Mouse (Mus musculus) forebrain, postnatal 0 days (tissue): Measurements from ENCODE around the gene Ndufv1. TPM values are rescaled to one million over a fixed set of nuclear protein-coding genes. Genes with fewer than 3 reads are reported as not detected.

Experiments
- ATAC-seq: fragments of 200-750 bp; cut with Nextera tagmentation; 2 replicates; pipeline ENCODE4 v1.8.0; 2017; ENCODE audit warnings: mild to moderate bottlenecking, moderate library complexity
- DNase-seq: peaks from one replicate; pipeline ENCODE4 v3.0.0-alpha.2; 2015
- H3K27ac ChIP-seq: fragments of 300-500 bp; sonication (generic); 2 replicates; pipeline ENCODE4 v1.5.1; 2014; ENCODE audit warnings: low read depth, mild to moderate bottlenecking, antibody characterized with exemption, low read length, moderate library complexity, mixed read lengths
- H3K27me3 ChIP-seq: fragments of 300-500 bp; sonication (generic); 2 replicates; pipeline ENCODE4 v1.6.1; 2014; ENCODE audit warnings: mild to moderate bottlenecking, low read length, mixed read lengths; ENCODE audit not compliant: insufficient read depth
- H3K36me3 ChIP-seq: fragments of 300-500 bp; sonication (generic); 2 replicates; pipeline ENCODE4 v1.6.1; 2014; ENCODE audit warnings: mild to moderate bottlenecking, moderate library complexity; ENCODE audit not compliant: insufficient read depth
- H3K4me1 ChIP-seq: fragments of 300-500 bp; sonication (generic); 2 replicates; pipeline ENCODE4 v1.6.1; 2014; ENCODE audit warnings: antibody characterized with exemption; ENCODE audit not compliant: insufficient read depth
- H3K4me2 ChIP-seq: fragments of 300-500 bp; sonication (generic); 2 replicates; pipeline ENCODE4 v1.6.1; 2014; ENCODE audit warnings: low read depth, mild to moderate bottlenecking, moderate library complexity
- H3K4me3 ChIP-seq: fragments of 300-500 bp; sonication (generic); 2 replicates; pipeline ENCODE4 v1.5.1; 2014; ENCODE audit warnings: low read depth, low read length, mixed read lengths
- H3K9ac ChIP-seq: fragments of 300-500 bp; sonication (generic); 2 replicates; pipeline ENCODE4 v1.6.1; 2014; ENCODE audit warnings: mild to moderate bottlenecking
- H3K9me3 ChIP-seq: fragments of 300-500 bp; sonication (generic); 2 replicates; pipeline ENCODE4 v1.6.1; 2016; ENCODE audit warnings: low read length
- CTCF ChIP-seq: sonication (generic); IDR thresholded peaks from 2 replicates; pipeline ENCODE4 v1.5.1; 2016; ENCODE audit warnings: antibody characterized with exemption, control low read depth, low read depth
- WGBS: fragments of 180-500 bp; shearing (Covaris S2); extraction: QIAGEN DNeasy Blood & Tissue Kit; methylation state at CpG from one replicate; pipeline ENCODE4 v1.1.7; 2014; 5-methylcytosine and 5-hydroxymethylcytosine counted together
- polyA plus RNA-seq: library from polyadenylated mRNA; unstranded; fragments of >200 nt; fragmentation: Nextera tagmentation; extraction: Ambion mirVana; gene quantifications from 2 replicates; pipeline ENCODE4 v1.2.1, GENCODE M21; 2015
- total RNA-seq: library from RNA; depleted of rRNA; stranded (reverse); fragments of >200 nt; gene quantifications from 2 replicates; pipeline ENCODE4 v1.2.3, GENCODE M21; 2014

The Ndufv1 gene
- total and polyA plus RNA-seq, 2 experiments from 2014 or later = 250 to 268 TPM

GRCm38 (mm10) chr19:4023185-4023584 lies 10.6 kb upstream of the Ndufv1 start:
- H3K9me3 ChIP-seq = 0 out of 2 replicates have a peak, but pooled peaks cover 3% of the 10 kb centered on the region
- DNase-seq (no peak), ATAC-seq (no peak)
- TF ChIP-seq CTCF = no peak
- no peaks in the 10 kb centered on the region for H3K27me3 ChIP-seq
- WGBS = 83% methylated on average over 7 of the region's 7 CpGs
- H3K4me2 ChIP-seq = no peak overlapping the region
- no peak overlapping the region for H3K9ac ChIP-seq
- no peak overlapping the region for H3K4me3 ChIP-seq
- no peak overlapping the region for H3K27ac ChIP-seq
- H3K36me3 ChIP-seq = no peaks in the 10 kb centered on the region
- no peaks in the 10 kb centered on the region for H3K4me1 ChIP-seq

DNA sequence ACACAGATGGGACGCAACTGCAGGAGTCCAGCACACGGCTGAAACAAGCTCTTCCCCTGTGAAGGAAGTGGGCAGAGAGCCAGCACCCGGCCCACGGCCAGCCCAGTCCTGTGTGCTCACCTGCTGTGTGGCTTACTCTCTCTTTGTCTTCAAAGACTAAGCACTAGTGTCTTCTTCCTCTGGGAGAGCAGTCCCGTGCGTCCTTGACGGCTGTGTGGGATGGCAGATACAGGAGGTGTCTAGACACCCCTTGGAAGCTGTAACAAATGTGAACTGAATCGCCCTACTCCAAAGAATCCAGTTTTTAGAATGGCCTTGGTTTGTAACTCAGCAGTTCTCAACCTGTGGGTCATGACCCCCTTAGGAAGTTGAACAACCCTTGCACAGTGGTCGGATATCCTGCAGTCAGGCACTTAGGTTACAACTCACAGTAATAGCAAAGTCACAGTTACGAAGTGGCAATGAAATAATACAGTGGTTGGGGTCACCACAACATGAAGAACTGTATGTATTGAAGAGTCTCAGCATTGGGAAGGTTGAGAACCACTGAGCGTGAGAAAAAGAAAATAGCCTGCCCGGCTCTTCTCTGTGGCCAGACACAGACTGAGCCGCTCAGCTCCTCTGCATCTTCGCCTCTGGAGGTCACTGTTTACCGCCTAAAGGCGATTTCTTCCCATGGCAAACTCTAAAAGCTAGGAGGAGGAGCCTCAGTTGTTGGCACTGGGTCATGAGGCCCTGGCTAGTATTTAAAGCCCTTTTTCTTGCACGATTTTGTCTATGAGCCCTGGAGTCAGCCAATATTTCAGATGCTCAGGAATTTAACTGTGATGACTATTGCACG lies 6.4 kb upstream of the Ndufv1 start:
- Histone ChIP-seq H3K27ac (no peak overlapping the region), H3K4me1 (no peaks in the 10 kb centered on the region), H3K27me3 (no peaks in the 10 kb centered on the region), H3K9me3 (no peaks in the 10 kb centered on the region), H3K4me2 (no peak overlapping the region), H3K9ac (no peak overlapping the region), H3K36me3 (no peaks in the 10 kb centered on the region), H3K4me3 (no peak overlapping the region)
- WGBS = 25% methylated on average over 18 of the region's 18 CpGs
- DNase-seq (peak; percentile 85), ATAC-seq (peak; percentile 89)
- peak; percentile 75 for TF ChIP-seq CTCF

GRCm38 (mm10) chr19:4017921-4018587 lies 5.4 kb upstream of the Ndufv1 start:
- Histone ChIP-seq H3K36me3 (no peaks in the 10 kb centered on the region), H3K27me3 (no peaks in the 10 kb centered on the region), H3K4me1 (no peaks in the 10 kb centered on the region), H3K4me3 (no peak overlapping the region), H3K9ac (no peak overlapping the region), H3K27ac (no peak overlapping the region), H3K9me3 (no peaks in the 10 kb centered on the region), H3K4me2 (no peak overlapping the region)
- DNase-seq (no peak), ATAC-seq (no peak)
- 68% methylated on average over 10 of the region's 10 CpGs for WGBS
- TF ChIP-seq CTCF = no peak

DNA sequence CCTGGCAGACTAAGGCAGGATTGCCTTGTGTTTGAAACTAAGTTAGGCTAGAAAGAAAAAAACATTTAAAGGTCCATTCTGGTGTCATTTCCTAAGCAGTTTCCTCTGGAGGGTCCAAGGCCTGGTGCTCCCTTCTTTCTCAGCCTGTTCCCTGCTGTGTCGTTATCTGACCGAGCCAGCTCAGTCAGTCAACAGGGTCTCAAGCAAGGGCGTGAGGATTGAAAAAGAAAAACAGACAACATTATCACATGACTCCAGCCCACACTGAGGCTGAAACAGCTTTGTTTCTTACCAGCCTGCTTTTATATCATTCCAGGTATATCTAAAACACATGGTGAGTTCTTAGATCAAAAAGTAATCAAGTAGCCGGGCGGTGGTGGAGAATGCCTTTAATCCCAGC lies 3.0 kb upstream of the Ndufv1 start:
- Histone ChIP-seq H3K9me3 (no peaks in the 10 kb centered on the region), H3K27me3 (no peaks in the 10 kb centered on the region), H3K4me1 (peaks cover 6% of the 10 kb centered on the region), H3K4me2 (no peak overlapping the region), H3K4me3 (no peak overlapping the region), H3K36me3 (no peaks in the 10 kb centered on the region), H3K9ac (no peak overlapping the region), H3K27ac (no peak overlapping the region)
- TF ChIP-seq CTCF = no peak
- 61% methylated on average over 5 of the region's 5 CpGs for WGBS
- ATAC-seq (no peak), DNase-seq (no peak)

DNA sequence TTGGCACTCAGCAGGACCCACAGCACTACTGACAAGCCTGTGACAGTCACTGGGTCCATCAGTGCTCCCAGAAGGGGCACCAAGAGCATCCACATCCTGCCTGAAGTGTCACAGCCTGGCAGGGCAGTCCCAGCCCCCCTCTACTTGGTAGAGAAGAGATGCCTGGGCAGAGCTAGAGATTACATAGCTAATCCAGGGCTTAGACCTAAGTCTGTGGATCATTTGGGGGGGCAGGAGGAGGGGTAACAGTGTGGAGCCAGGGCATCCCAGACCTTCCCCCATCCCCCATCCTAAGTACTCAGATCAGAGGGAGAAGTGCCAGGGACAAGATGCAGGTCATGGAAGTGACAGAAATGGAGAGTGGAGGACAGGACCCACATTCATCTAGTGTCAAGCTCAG lies 2.2 kb upstream of the Ndufv1 start:
- Histone ChIP-seq H3K4me1 (peaks cover 6% of the 10 kb centered on the region), H3K9me3 (no peaks in the 10 kb centered on the region), H3K36me3 (no peaks in the 10 kb centered on the region; the same call in 1 of the 2 replicates), H3K4me2 (no peak overlapping the region), H3K4me3 (no peak overlapping the region), H3K9ac (no peak overlapping the region), H3K27me3 (no peaks in the 10 kb centered on the region), H3K27ac (no peak overlapping the region)
- no peak for TF ChIP-seq CTCF
- DNase-seq (no peak), ATAC-seq (no peak)

GRCm38 (mm10) chr19:4013066-4013465 lies 460 bp upstream of the Ndufv1 start:
- DNase-seq (no peak), ATAC-seq (peak; percentile 2; the same call in 1 of the 2 replicates)
- Histone ChIP-seq H3K36me3 (peaks cover 16% of the 10 kb centered on the region), H3K27ac (no peak overlapping the region), H3K4me3 (peak overlapping the region; percentile 77), H3K9ac (0 out of 2 replicates have a peak overlapping the region, but pooled peaks have one; percentile 31), H3K27me3 (no peaks in the 10 kb centered on the region), H3K4me2 (peak overlapping the region; percentile 68), H3K9me3 (no peaks in the 10 kb centered on the region), H3K4me1 (peaks cover 6% of the 10 kb centered on the region)
- 24% methylated on average over 9 of the region's 9 CpGs for WGBS
- TF ChIP-seq CTCF = no peak

DNA sequence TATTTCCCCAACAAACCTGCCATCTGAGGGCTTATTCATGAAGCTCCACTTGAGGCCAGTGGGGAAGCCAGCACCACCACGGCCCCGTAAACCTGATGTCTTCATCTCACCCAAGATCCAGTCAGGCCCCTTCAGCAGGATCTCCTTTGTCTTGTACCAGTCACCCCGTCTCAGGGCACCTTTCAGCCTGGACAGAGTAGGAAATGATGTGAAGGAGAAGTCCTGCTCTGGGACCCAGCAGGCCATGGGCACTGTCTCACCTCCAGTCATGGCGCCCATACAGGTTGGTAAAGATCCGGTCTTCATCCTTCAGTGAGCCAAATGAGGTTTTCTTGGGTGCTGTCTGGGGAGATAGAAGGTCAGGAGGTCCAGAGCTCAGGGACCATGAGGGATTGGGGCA lies 1.5 kb downstream of the Ndufv1 start:
- no peak overlapping the region for H3K27ac ChIP-seq
- ATAC-seq = no peak

More for the DNA sequence above, 1.5 kb downstream of the Ndufv1 start:
- H3K4me1 ChIP-seq = peaks cover 6% of the 10 kb centered on the region
- WGBS = 92% methylated on average over 5 of the region's 5 CpGs
- H3K27me3 ChIP-seq = no peaks in the 10 kb centered on the region
- no peak overlapping the region for H3K9ac ChIP-seq
- H3K4me3 ChIP-seq = no peak overlapping the region
- H3K4me2 ChIP-seq = no peak overlapping the region
- no peak for DNase-seq
- H3K36me3 ChIP-seq = peaks cover 34% of the 10 kb centered on the region
- no peaks in the 10 kb centered on the region for H3K9me3 ChIP-seq
- TF ChIP-seq CTCF = no peak
